Mouse (Mus musculus) thymus, adult 18-20 months (tissue): ENCODE data around the gene Dmrtc1a.
A peak's percentile ranks its signal among the peaks of the same experiment; 100 is the strongest.
"Not testable (repeated sequence)": the region's sequence is repeated elsewhere in the genome, so short reads cannot be mapped to it uniquely, and the experiment has no call there.

Experiments
- DNase-seq, 2 experiments: peaks; one replicate each; pipeline ENCODE4 v3.0.0; 2022; ENCODE audit warnings: mixed read lengths in 2 of 2

The Dmrtc1a gene

DNA sequence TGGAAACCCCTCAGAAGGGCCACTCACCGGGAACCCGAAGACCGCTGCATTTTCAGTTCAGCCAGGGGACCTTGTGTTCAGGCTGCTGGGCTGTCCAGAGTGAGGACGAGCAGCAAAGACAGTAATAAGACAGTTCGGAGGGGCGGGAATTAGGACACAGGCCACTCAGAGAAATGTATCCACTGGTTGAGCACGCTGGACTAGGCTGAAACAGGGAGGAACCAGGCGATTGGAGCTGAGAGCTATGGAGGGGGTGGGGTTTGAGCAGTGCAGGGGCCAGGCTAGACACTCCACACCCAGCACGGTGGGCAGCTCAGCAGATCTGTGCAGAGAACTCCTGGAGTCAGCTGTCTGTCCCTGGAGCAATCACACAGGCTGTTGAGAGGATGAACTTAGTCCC is at the start of gene Dmrtc1a, which contains the start of gene 1700011M02Rik:
Dmrtc1a (minus strand) TSS at position 101 of the 400 bp plus-strand sequence.
1700011M02Rik (plus strand) TSS at position 319 of the 400 bp plus-strand sequence.
- not testable (repeated sequence) for DNase-seq

DNA sequence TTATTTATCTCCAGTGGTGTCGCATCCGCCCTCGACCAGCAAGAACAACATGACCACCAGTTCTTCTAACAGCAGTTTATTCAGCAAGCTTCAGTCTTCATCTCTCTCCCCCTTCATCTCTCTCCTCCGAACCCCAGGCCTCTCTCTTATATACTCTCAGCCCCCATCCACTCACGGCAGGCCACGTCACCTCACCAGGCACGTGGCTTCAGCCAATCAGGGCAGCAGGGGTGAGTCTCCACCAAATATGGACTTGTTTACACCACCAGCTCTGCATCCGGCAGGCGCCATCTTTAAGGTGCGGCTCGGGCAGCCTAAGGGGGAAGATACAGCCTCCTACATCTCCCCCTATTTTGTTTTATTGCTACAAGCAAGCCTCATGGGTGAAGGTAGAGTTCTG is 41.6 kb upstream of the Dmrtc1a start:
- DNase-seq, result not testable (repeated sequence)

DNA sequence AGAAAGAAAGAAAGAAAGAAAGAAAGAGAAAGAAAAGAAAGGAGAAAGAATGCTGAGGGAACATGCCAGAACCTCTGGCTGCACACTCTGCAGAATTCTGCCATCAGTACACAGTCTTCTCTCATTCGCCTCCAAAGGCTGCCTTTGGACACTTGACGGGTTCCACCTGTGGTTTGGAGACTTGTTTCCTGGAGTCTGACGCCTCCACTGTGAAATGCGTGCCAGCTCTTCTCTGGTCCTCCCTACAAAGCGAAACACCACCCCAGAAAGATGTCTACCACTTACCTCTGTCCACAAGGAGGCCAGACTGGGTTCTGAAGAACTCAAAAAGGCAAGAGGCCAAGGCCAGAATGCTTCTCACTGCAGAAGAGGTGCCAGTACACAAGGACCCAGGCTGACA is 28.3 kb upstream of the Dmrtc1a start:
- no peak for DNase-seq

DNA sequence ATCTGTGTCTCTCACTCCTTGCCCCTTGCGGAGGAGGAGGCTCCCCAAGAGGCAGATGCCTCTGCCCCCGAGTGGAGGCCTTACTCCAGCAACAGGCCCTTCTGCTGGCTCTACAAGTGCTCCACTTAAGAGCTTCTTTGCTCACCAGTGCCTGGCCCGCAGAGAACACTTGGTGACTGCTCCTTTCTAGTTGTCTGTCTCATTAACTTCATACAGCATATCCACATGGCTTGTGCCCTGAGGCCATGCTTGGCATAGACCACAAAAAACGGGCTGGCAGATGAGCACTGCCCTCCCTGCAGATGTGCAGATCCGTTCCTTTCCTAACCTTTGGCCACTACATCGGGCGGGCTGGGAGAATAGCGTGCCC is 25.9 kb upstream of the Dmrtc1a start:
- no peak for DNase-seq

DNA sequence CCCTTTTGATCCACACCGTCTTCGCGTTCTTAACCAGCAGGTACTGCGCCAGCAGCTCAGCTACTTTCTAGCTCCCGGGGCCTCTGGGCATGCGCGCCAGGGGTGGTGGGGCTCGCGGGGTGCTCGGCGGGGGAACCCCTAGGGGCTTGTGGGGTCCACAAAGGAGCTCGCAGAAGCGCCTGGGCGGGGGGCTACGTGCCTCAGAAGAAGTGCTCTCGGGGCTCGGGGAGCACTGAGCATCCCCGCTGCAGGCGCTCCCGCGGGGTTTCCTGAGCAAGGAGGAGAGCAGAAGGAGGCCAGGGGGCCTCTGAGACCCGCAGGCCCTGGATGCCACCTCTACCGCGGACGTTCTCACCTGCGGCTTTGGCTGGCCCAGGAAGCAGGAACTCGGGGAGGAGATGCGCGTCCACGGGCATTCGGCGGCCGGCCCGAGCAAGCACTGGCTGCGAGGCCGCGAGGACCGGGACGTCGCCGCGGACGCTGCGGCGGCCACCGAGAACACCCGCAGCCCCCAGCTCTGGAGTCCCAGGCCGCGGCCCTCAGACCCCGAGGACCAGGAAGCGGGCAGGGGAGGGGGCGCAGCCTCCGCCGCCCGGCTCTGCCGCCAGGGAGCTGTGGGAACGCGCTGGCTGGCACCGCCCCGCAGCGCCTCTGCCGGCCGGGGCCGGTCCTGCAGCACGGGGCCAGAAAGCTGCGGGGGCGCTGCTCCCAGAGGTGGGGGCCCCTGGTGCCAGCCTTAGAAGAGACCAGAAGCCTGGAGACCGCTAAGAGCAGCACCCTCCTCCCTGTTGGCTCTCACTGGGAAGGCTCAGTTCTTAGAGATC is 25.3 kb upstream of the Dmrtc1a start:
- DNase-seq, result peak in 1 of 2 experiments; percentile 5

DNA sequence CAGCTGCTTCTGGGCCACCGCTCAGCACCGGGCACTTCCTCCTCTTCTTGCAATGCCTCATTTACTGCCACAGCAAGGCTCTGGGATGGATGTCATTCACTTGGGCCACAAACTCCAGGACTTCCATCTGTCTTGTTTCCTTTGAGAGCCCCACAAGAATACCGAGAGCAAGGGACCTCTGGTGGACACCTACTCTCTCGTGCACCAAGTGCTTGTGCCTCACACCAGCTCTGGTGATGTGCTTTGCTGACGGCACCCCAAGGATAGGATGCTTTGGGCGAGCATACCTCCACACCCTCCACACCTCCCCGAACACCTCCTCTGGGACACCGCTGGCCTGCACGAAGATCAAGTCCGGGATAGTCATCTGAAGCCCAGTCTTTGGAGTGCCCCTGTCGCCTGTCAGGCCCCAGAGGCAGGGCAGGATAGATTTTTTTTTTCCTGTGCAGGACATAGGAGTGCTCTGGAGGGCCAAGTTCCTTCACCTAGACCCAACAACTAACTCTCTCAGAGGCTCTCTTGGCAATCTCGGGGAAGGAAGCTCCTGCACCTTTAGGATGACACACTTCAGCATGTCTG is 24.6 kb upstream of the Dmrtc1a start:
- DNase-seq, result no peak

DNA sequence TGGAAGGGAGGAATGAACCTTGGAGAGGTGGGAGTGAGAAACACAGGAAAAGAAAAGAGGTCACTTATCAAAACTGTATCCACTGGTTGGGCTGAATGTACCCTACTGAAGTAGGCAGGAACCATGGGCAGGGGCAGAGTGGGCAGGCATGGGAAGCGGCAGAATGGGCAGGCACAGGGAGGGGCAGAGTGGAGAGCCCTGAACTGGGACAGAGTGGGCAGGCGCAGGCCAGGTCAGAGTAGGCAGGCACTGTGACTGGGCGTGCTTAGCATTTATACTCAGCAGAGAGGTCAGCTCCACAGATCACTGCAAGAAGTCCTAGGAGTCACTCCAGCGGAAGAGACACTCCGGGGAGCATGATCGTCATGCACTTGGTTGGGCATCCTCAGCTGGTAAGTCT is 19.6 kb upstream of the Dmrtc1a start, which contains the start of gene 1700018G05Rik:
1700018G05Rik (plus strand) TSS at position 301 of the 400 bp plus-strand sequence.
- not testable (repeated sequence) for DNase-seq

DNA sequence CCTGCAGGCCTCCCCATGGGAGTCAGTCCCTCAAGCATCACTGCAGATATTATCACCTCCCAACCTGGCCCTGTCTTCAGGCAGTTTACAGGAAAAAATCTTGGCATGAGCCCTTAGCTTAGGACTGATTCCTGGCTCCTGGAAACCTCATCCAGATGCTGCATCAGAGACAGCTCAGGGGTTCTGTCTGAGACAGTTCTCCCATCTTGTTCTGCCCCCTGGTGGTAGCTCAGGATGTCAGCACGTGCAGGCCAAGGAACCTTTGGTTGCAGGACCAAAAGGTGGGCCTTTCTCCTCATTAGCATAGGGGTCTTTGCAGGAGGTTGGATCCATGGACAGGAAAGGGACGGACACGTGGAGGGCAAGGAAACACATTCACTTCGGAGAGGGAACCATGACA is 18.2 kb upstream of the Dmrtc1a start:
- not testable (repeated sequence) for DNase-seq

DNA sequence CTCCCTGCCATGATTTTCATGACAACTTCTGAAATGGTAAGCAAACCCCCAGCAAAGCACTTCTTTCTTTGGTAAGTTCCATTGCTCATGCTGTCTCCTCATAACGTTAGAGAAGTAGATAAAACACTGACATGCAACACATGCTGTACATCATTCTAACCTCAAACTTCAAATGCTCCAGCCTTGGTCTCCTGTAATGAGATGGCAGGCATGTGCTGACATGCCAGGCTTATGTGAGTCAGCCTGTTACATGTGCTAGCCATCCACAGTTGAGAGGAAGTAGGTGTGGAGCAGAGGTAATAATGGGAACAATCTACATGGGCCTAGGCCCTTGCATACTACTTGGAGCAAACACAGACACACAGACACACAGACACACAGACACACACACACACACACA is 6.3 kb upstream of the Dmrtc1a start:
- not testable (repeated sequence) for DNase-seq

DNA sequence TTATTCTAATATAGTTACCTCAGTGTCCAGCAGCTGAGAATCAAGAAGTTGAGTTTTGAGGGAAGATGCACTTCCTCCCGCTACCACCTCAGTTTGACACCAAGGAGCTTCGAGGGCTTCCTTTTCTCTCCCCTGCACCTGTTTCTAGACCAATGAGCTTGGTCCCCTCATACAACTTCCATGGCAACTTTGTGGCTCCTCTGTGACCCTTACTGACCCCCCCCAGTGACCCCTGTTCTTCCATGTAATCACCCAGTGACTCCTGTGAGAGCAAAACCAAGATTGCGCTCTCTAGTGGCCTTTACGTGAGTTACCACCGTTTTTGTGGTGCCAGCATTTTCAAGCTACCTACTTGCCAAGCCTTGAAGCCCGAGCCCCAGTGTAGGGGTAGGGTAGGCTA is 40.6 kb downstream of the Dmrtc1a start, which contains the start of gene 1700031F05Rik:
1700031F05Rik (minus strand) TSS at position 101 of the 400 bp plus-strand sequence.
- DNase-seq, result no peak

DNA sequence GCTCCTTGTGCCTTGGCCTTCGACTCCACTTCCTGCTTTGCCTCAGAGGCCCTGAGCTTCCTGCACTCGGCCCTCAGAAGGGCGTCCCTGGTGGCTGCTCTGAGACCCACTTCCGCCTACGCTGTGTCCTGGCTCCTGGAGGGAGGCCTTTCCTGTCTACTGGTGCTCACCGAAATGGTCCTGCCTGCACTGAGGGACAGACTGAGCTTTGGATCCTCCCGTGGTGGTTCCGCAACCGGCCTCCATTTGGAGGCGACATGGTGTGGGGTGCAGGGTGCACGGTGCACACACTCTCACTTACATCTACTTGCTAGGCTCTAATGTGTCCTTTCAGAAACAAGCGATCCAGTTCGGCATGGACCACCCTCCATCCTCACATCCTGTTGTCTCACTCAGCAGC is 54.0 kb downstream of the Dmrtc1a start, which contains the start of gene Dmrtc1c2:
Dmrtc1c2 (minus strand) TSS at position 101 of the 400 bp plus-strand sequence.
- DNase-seq, result not testable (repeated sequence)
